Mouse (Mus musculus) hindbrain, postnatal 0 days (tissue): ENCODE measurements at regions not wholly inside any gene's neighbourhood (a gene's known extent, or its start where the extent isn't known, plus 50 kb on each side); places are given as distances from the start of the nearest gene placed in this dataset.

Experiments
- ATAC-seq: fragments of 200-750 bp; cut with Nextera tagmentation; 2 replicates; pipeline ENCODE4 v1.8.0; 2017; ENCODE audit warnings: mild to moderate bottlenecking, moderate TSS enrichment, moderate library complexity
- DNase-seq: peaks from one replicate; pipeline ENCODE4 v3.0.0-alpha.2; 2015; ENCODE audit warnings: low spot score
- H3K27ac ChIP-seq: fragments of 300-500 bp; sonication (generic); 2 replicates; pipeline ENCODE4 v1.5.1; 2014; ENCODE audit warnings: mild to moderate bottlenecking
- H3K27me3 ChIP-seq: fragments of 300-500 bp; sonication (generic); 2 replicates; pipeline ENCODE4 v1.6.1; 2014; ENCODE audit warnings: low read length, mixed read lengths; ENCODE audit not compliant: insufficient read depth
- H3K36me3 ChIP-seq: fragments of 300-500 bp; sonication (generic); 2 replicates; pipeline ENCODE4 v1.6.1; 2014; ENCODE audit warnings: low read length, mixed read lengths; ENCODE audit not compliant: insufficient read depth
- H3K4me1 ChIP-seq: fragments of 300-500 bp; sonication (generic); 2 replicates; pipeline ENCODE4 v1.6.1; 2014; ENCODE audit warnings: antibody characterized with exemption, low read length, mixed read lengths; ENCODE audit not compliant: insufficient read depth
- H3K4me2 ChIP-seq: fragments of 300-500 bp; sonication (generic); 2 replicates; pipeline ENCODE4 v1.6.1; 2014; ENCODE audit warnings: low read depth, mild to moderate bottlenecking, low read length, moderate library complexity, mixed read lengths
- H3K4me3 ChIP-seq: fragments of 300-500 bp; sonication (generic); 2 replicates; pipeline ENCODE4 v1.5.1; 2014; ENCODE audit warnings: low read length
- H3K9ac ChIP-seq: fragments of 300-500 bp; sonication (generic); replicated peaks from 2 replicates; pipeline ENCODE4 v1.6.1; 2014; ENCODE audit warnings: mild to moderate bottlenecking, low read length, moderate library complexity, mixed read lengths
- H3K9me3 ChIP-seq: fragments of 300-500 bp; sonication (generic); 2 replicates; pipeline ENCODE4 v1.6.1; 2016; ENCODE audit warnings: low read length, mixed read lengths
- CTCF ChIP-seq: IDR thresholded peaks from 2 replicates; pipeline ENCODE4 v1.5.1; 2016; ENCODE audit warnings: antibody characterized with exemption, control low read depth, low read depth
- WGBS: fragments of 180-500 bp; shearing (Covaris S2); extraction: QIAGEN DNeasy Blood & Tissue Kit; methylation state at CpG from one replicate; pipeline ENCODE4 v1.1.7; 2014; 5-methylcytosine and 5-hydroxymethylcytosine counted together

GRCm38 (mm10) chr6:93398551-93398950, 455.3 kb upstream of the Adamts9 start:
- ATAC-seq = no peak
- Histone ChIP-seq H3K36me3 (no peaks in the 10 kb centered on the region), H3K4me3 (no peak overlapping the region), H3K27me3 (no peaks in the 10 kb centered on the region), H3K9me3 (no peaks in the 10 kb centered on the region), H3K27ac (no peak overlapping the region), H3K4me2 (no peak overlapping the region), H3K4me1 (no peaks in the 10 kb centered on the region), H3K9ac (no peak overlapping the region)
- DNase-seq = no peak
- no peak for TF ChIP-seq CTCF
- WGBS = 61% methylated on average over 2 of the region's 2 CpGs

- TF ChIP-seq CTCF = no peak
- Histone ChIP-seq H3K27ac (no peak overlapping the region), H3K27me3 (no peaks in the 10 kb centered on the region), H3K9me3 (no peaks in the 10 kb centered on the region), H3K4me3 (no peak overlapping the region), H3K4me2 (no peak overlapping the region), H3K9ac (no peak overlapping the region), H3K36me3 (no peaks in the 10 kb centered on the region), H3K4me1 (0 out of 2 replicates have a peak, but pooled peaks cover 2% of the 10 kb centered on the region)
- no peak for ATAC-seq
- 53% methylated on average over 5 of the region's 5 CpGs for WGBS
- no peak for DNase-seq
Observed at GRCm38 (mm10) chr6:93397074-93397473, 453.8 kb upstream of the Adamts9 start.

- Histone ChIP-seq H3K4me3 (no peak overlapping the region), H3K36me3 (no peaks in the 10 kb centered on the region), H3K4me1 (0 out of 2 replicates have a peak, but pooled peaks cover 6% of the 10 kb centered on the region), H3K27ac (no peak overlapping the region), H3K27me3 (no peaks in the 10 kb centered on the region), H3K9me3 (no peaks in the 10 kb centered on the region), H3K4me2 (no peak overlapping the region), H3K9ac (no peak overlapping the region)
- DNase-seq (no peak), ATAC-seq (no peak)
- 62% methylated on average over 7 of the region's 7 CpGs for WGBS
- TF ChIP-seq CTCF = no peak
Observed at GRCm38 (mm10) chr6:93395952-93396351, 452.7 kb upstream of the Adamts9 start.

GRCm38 (mm10) chr6:93395296-93395695, 452.0 kb upstream of the Adamts9 start:
- no peak overlapping the region for H3K27ac ChIP-seq
- no peak for ATAC-seq
- H3K4me3 ChIP-seq = no peak overlapping the region
- no peak overlapping the region for H3K9ac ChIP-seq
- H3K4me2 ChIP-seq = no peak overlapping the region
- H3K9me3 ChIP-seq = no peaks in the 10 kb centered on the region
- H3K27me3 ChIP-seq = no peaks in the 10 kb centered on the region
- WGBS = 21% methylated on average over 6 of the region's 6 CpGs
- H3K4me1 ChIP-seq = 0 out of 2 replicates have a peak, but pooled peaks cover 6% of the 10 kb centered on the region
- peak; percentile 42 for DNase-seq
- TF ChIP-seq CTCF = no peak
- H3K36me3 ChIP-seq = no peaks in the 10 kb centered on the region

- H3K4me1 ChIP-seq = 0 out of 2 replicates have a peak, but pooled peaks cover 6% of the 10 kb centered on the region
- H3K27me3 ChIP-seq = no peaks in the 10 kb centered on the region
- no peak overlapping the region for H3K9ac ChIP-seq
- WGBS = 69% methylated on average over 5 of the region's 5 CpGs
- no peaks in the 10 kb centered on the region for H3K9me3 ChIP-seq
- H3K4me2 ChIP-seq = no peak overlapping the region
- DNase-seq (no peak), ATAC-seq (no peak)
- no peak overlapping the region for H3K27ac ChIP-seq
- H3K4me3 ChIP-seq = no peak overlapping the region
- H3K36me3 ChIP-seq = no peaks in the 10 kb centered on the region
- no peak for TF ChIP-seq CTCF
Observed at GRCm38 (mm10) chr6:93393551-93393950, 450.3 kb upstream of the Adamts9 start.

- 72% methylated on average over 6 of the region's 6 CpGs for WGBS
Observed at GRCm38 (mm10) chr6:93392402-93392801, 449.1 kb upstream of the Adamts9 start.

GRCm38 (mm10) chr6:93391166-93391565, 447.9 kb upstream of the Adamts9 start:
- no peak overlapping the region for H3K27ac ChIP-seq
- H3K36me3 ChIP-seq = no peaks in the 10 kb centered on the region
- no peak overlapping the region for H3K4me2 ChIP-seq
- H3K4me3 ChIP-seq = no peak overlapping the region
- H3K27me3 ChIP-seq = no peaks in the 10 kb centered on the region
- DNase-seq (no peak), ATAC-seq (no peak)
- no peak overlapping the region for H3K9ac ChIP-seq
- WGBS = 79% methylated on average over 5 of the region's 5 CpGs
- no peaks in the 10 kb centered on the region for H3K9me3 ChIP-seq
- TF ChIP-seq CTCF = no peak
- H3K4me1 ChIP-seq = 0 out of 2 replicates have a peak, but pooled peaks cover 6% of the 10 kb centered on the region

More at GRCm38 (mm10) chr6:93392402-93392801, 449.1 kb upstream of the Adamts9 start:
- ATAC-seq = no peak
- no peaks in the 10 kb centered on the region for H3K9me3 ChIP-seq
- H3K36me3 ChIP-seq = no peaks in the 10 kb centered on the region
- H3K9ac ChIP-seq = no peak overlapping the region
- no peaks in the 10 kb centered on the region for H3K27me3 ChIP-seq
- H3K4me2 ChIP-seq = no peak overlapping the region
- no peak overlapping the region for H3K27ac ChIP-seq
- H3K4me3 ChIP-seq = no peak overlapping the region
- H3K4me1 ChIP-seq = 0 out of 2 replicates have a peak, but pooled peaks cover 6% of the 10 kb centered on the region
- TF ChIP-seq CTCF = no peak
- DNase-seq = peak; percentile 62
